Mouse (Mus musculus) liver, postnatal 0 days (tissue): Measurements from ENCODE around the gene Zfp536.

Experiments
- CTCF ChIP-seq: sonication (generic); IDR thresholded peaks from 2 replicates; pipeline ENCODE4 v1.5.1; 2016; ENCODE audit warnings: antibody characterized with exemption, low read depth
- EP300 ChIP-seq: IDR thresholded peaks from 2 replicates; pipeline ENCODE4 v1.6.1; 2016; ENCODE audit warnings: antibody characterized with exemption, low read depth, mild to moderate bottlenecking

- no peak for TF ChIP-seq CTCF
- no peak for TF ChIP-seq EP300
Observed at GRCm38 (mm10) chr7:37695066-37695465, 78.4 kb downstream of the Zfp536 start.
